Mouse (Mus musculus): ENCODE measurements around the gene Enpp5. TPM values are rescaled to one million over a fixed set of nuclear protein-coding genes. Genes with fewer than 3 reads are reported as not detected.
A peak's percentile ranks its signal among the peaks of the same experiment; 100 is the strongest.

Gene Enpp5
- polyA plus RNA-seq, 1 experiment: 98.4 TPM

DNA sequence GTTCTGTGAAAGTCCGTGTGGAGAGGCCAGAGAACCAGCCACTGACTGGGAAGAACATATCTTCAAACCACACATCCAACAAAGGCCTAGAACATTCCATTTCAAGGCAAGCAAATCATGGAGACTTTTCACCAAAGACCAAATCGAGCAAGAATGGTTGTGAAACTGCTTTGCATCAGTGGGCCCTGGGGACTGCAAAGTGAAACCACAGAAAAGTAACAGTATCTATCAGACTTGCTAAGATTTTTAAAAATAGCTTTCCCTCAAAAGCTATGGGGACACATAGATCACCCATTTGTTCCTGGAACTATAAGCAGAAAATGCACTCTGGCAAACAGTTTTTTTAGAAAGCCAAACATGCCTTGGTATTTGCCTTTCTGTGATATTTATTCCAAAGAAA is 12.3 kb downstream of the Enpp5 start:
- Histone ChIP-seq H3K4me1 (ENCODE audit: control insufficient read depth, insufficient read depth, low read length) (no peaks in the 10 kb centered on the region), H3K36me3 (ENCODE audit: control insufficient read depth, insufficient read depth, low read length) (no peaks in the 10 kb centered on the region), H3K4me3 (ENCODE audit: insufficient read depth, low read depth, low read length) (no peak overlapping the region), H3K27ac (ENCODE audit: insufficient read depth, low read depth, low read length) (no peak overlapping the region), H3K27me3 (replicated peaks; ENCODE audit: control insufficient read depth, insufficient read depth, low read length) (no peaks in the 10 kb centered on the region)
- no peak for DNase-seq
- 64% methylated on average over 2 of the region's 2 CpGs for WGBS
- TF ChIP-seq POLR2A (IDR thresholded peaks at IDR 0.05; ENCODE audit: low read depth, low read length): no peak
- TF ChIP-seq CTCF (conservative IDR thresholded peaks at IDR 0.05; ENCODE audit: insufficient read depth, insufficient read length, low read depth, low read length): no peak

DNA sequence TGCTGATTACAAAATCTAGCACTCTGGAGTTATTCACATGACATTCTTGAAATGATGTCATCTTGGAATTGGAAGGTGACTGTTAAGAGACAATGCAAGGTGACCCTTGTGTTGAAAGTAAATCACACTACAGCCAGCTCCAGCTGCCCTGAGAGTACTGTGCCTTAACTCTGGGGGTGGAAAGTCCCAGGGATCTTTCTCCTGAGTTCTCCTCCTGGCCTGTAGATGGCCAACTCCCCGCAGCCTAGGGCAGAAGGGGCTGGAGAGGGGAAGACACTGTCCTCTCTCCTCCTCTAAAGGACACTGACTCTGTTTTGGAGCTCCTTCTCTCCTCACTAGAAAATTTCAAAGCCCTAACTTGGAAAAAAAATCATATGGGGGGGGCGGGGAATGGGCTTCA is 12.9 kb downstream of the Enpp5 start:
- Histone ChIP-seq H3K27me3 (replicated peaks; ENCODE audit: control insufficient read depth, insufficient read depth, low read length) (no peaks in the 10 kb centered on the region), H3K27ac (ENCODE audit: insufficient read depth, low read depth, low read length) (no peak overlapping the region), H3K36me3 (ENCODE audit: control insufficient read depth, insufficient read depth, low read length) (no peaks in the 10 kb centered on the region), H3K4me3 (ENCODE audit: insufficient read depth, low read depth, low read length) (no peak overlapping the region), H3K4me1 (ENCODE audit: control insufficient read depth, insufficient read depth, low read length) (no peaks in the 10 kb centered on the region)
- WGBS: 57% methylated on average over 2 of the region's 2 CpGs
- DNase-seq: no peak
- no peak; the same call in 1 of the 2 replicates for TF ChIP-seq CTCF (conservative IDR thresholded peaks at IDR 0.05; ENCODE audit: insufficient read depth, insufficient read length, low read depth, low read length)
- TF ChIP-seq POLR2A (IDR thresholded peaks at IDR 0.05; ENCODE audit: low read depth, low read length): no peak

DNA sequence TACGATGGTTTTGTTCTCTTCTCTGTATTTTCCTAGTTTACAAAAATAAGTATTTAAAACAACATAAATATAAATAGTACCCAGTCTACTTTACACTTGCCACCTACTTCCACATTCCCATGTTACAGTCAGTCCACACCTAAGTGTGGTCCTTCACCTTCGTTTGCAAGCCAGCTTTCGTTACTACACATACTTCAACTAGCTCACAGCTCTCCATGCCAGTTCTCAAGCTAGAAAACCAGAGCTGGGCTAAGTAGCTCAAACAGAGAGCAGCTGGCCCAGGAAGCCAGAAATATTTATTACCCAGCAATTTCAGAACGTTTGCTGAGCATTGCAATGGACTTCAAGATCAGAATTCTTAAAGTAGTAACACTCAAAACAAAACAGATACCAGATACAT is 21.9 kb downstream of the Enpp5 start:
- no peaks in the 10 kb centered on the region for H3K4me1 ChIP-seq (ENCODE audit: control insufficient read depth, insufficient read depth, low read length)
- 70% methylated on average over 4 of the region's 4 CpGs for WGBS
- DNase-seq: no peak
- H3K4me3 ChIP-seq (ENCODE audit: insufficient read depth, low read depth, low read length): no peak overlapping the region
- TF ChIP-seq CTCF (conservative IDR thresholded peaks at IDR 0.05; ENCODE audit: insufficient read depth, insufficient read length, low read depth, low read length): no peak
- no peaks in the 10 kb centered on the region for H3K27me3 ChIP-seq (replicated peaks; ENCODE audit: control insufficient read depth, insufficient read depth, low read length)
- H3K36me3 ChIP-seq (ENCODE audit: control insufficient read depth, insufficient read depth, low read length): no peaks in the 10 kb centered on the region; the same call in 1 of the 2 replicates
- no peak overlapping the region for H3K27ac ChIP-seq (ENCODE audit: insufficient read depth, low read depth, low read length)

DNA sequence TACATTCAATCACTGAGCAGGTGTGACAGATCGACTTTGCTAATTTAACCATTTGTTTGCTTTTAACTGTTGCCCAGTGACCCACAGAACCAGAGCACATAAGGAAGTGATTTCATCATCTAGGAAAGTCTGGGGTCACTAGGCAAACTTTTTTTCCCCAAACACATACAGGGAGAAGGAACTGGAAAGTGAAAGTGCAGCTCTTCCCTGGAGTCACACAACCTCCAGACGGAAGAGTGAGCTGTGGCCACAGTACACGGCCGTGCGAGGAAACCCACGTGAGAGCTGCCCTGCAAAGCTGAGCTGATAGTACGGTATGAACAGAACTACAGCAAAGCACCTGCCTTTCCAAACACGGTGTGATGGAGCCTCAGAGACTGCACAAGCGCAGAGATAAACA is 22.3 kb downstream of the Enpp5 start:
- Histone ChIP-seq H3K27ac (ENCODE audit: insufficient read depth, low read depth, low read length) (no peak overlapping the region), H3K4me1 (ENCODE audit: control insufficient read depth, insufficient read depth, low read length) (no peaks in the 10 kb centered on the region), H3K36me3 (ENCODE audit: control insufficient read depth, insufficient read depth, low read length) (no peaks in the 10 kb centered on the region; the same call in 1 of the 2 replicates), H3K27me3 (replicated peaks; ENCODE audit: control insufficient read depth, insufficient read depth, low read length) (no peaks in the 10 kb centered on the region), H3K4me3 (ENCODE audit: insufficient read depth, low read depth, low read length) (no peak overlapping the region)
- 60% methylated on average over 9 of the region's 9 CpGs for WGBS
- TF ChIP-seq CTCF (conservative IDR thresholded peaks at IDR 0.05; ENCODE audit: insufficient read depth, insufficient read length, low read depth, low read length): no peak
- peak; percentile 21 for DNase-seq

DNA sequence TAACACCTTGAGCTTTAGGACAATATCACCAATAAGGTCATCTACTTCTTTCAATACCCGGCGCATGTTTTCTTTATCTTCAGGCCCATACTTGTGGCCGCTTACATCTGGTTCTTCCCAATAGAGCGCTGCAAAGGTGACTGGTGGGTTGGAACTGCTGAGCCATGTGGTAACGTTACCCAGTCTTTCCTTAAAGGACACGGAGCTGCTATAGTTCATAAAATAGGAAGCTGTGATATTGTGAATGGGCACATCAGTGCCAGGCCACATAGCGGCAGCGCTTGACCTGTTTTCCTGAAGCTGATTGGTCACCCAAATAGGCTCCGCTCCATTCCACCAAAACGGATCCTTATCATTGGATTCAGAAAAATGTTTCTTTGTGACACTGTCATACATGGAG is 23.3 kb downstream of the Enpp5 start:
- no peak for DNase-seq
- no peaks in the 10 kb centered on the region; the same call in 1 of the 2 replicates for H3K36me3 ChIP-seq (ENCODE audit: control insufficient read depth, insufficient read depth, low read length)
- WGBS: 93% methylated on average over 10 of the region's 10 CpGs
- no peaks in the 10 kb centered on the region for H3K4me1 ChIP-seq (ENCODE audit: control insufficient read depth, insufficient read depth, low read length)
- H3K27me3 ChIP-seq (replicated peaks; ENCODE audit: control insufficient read depth, insufficient read depth, low read length): no peaks in the 10 kb centered on the region
- TF ChIP-seq POLR2A (IDR thresholded peaks at IDR 0.05; ENCODE audit: low read depth, low read length) (no peak), CTCF (conservative IDR thresholded peaks at IDR 0.05; ENCODE audit: insufficient read depth, insufficient read length, low read depth, low read length) (no peak)
- H3K4me3 ChIP-seq (ENCODE audit: insufficient read depth, low read depth, low read length): no peak overlapping the region
- no peak overlapping the region for H3K27ac ChIP-seq (ENCODE audit: insufficient read depth, low read depth, low read length)

DNA sequence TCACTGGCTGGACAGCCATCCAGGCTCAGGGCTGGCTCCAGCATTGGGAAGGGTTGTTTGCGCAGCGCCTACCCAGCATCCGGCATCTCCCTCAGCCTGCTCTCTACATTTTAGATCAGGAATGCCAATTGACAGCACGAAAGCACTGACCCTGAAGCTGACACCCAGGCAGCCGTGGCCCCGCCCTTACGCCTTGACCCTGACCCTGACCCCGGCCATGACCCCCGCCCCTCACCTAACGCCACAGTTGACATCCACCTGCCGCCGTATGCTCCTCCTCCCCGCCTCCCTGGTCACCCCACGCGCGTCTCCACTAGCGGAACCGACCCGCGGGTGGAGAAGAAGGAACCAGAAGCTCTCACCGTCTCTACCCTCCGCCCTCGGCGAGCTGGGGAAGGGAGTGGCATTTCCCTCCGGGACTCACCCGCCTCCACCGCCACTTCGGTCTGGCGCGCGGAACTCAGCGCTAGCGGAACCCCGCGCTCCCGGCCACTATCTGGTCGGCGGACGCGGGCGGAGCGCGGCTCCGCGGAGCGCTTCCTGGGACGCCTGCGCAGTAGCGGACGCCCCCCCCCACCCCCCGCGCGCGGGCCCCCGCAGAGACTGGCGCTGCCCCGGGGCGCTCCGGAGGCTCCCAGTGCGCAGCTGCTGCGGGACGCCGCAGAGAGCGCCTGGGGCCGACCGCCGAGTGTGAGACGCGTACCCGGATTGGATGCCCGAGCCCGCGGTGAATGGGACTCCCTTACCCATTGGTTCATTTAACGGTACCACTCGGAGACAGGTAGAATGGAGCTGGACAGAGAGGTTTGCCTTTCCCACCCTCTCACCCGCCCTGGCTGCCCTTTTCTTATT is 26.9 kb downstream of the Enpp5 start, which contains the start of gene Enpp4:
Enpp4 (minus strand) TSS at position 523 of the 852 bp plus-strand sequence.
- Histone ChIP-seq H3K4me3 (ENCODE audit: insufficient read depth, low read depth, low read length) (peak within 1 kb of the TSS; percentile 79), H3K36me3 (ENCODE audit: control insufficient read depth, insufficient read depth, low read length) (no peaks in the 10 kb centered on the region), H3K4me1 (ENCODE audit: control insufficient read depth, insufficient read depth, low read length) (no peaks in the 10 kb centered on the region), H3K27me3 (replicated peaks; ENCODE audit: control insufficient read depth, insufficient read depth, low read length) (no peaks in the 10 kb centered on the region), H3K27ac (ENCODE audit: insufficient read depth, low read depth, low read length) (peak within 1 kb of the TSS; percentile 77)
- peak; percentile 97 for DNase-seq
- under 1% methylated on average over 76 of the region's 76 CpGs for WGBS
- TF ChIP-seq POLR2A (IDR thresholded peaks at IDR 0.05; ENCODE audit: low read depth, low read length) (peak; percentile 42), CTCF (conservative IDR thresholded peaks at IDR 0.05; ENCODE audit: insufficient read depth, insufficient read length, low read depth, low read length) (no peak)

DNA sequence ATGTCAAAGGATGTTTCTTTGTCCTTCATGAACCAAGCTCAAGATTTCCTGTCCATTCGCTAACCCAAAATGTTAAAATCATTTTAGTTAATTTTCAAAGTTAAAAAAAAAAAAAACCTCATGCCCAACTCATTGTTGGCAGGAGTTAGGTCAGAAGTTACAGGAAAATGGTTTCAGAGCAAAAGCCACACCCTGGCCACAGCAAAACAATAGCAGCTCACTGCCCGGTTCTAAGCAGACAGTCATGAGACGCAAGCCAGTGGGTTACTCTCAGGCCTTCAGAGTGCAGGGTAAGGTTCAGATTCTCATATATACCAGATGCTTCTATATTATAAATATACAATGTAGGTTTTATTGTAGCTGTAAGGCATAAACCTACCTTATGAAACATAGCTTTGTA is 29.7 kb downstream of the Enpp5 start:
- Histone ChIP-seq H3K27ac (ENCODE audit: insufficient read depth, low read depth, low read length) (0 out of 2 replicates have a peak overlapping the region, but pooled peaks have one; percentile 19), H3K36me3 (ENCODE audit: control insufficient read depth, insufficient read depth, low read length) (no peaks in the 10 kb centered on the region), H3K27me3 (replicated peaks; ENCODE audit: control insufficient read depth, insufficient read depth, low read length) (no peaks in the 10 kb centered on the region), H3K4me1 (ENCODE audit: control insufficient read depth, insufficient read depth, low read length) (no peaks in the 10 kb centered on the region), H3K4me3 (ENCODE audit: insufficient read depth, low read depth, low read length) (no peak overlapping the region)
- 61% methylated on average over 3 of the region's 3 CpGs for WGBS
- TF ChIP-seq CTCF (conservative IDR thresholded peaks at IDR 0.05; ENCODE audit: insufficient read depth, insufficient read length, low read depth, low read length): no peak
- TF ChIP-seq POLR2A (IDR thresholded peaks at IDR 0.05; ENCODE audit: low read depth, low read length): no peak
- peak; percentile 39 for DNase-seq

All from kidney, adult 2 months (tissue).